Mouse (Mus musculus) retina, postnatal 1 day (tissue): ENCODE data around the gene Gpr68.
A peak's percentile ranks its signal among the peaks of the same experiment; 100 is the strongest.

Experiments
- DNase-seq: peaks from one replicate; pipeline ENCODE4 v3.0.0-alpha.2; 2012

Gpr68 gene

GRCm38 (mm10) chr12:100867097-100867496 is 40.9 kb downstream of the Gpr68 start:
- DNase-seq, result no peak

- DNase-seq, result peak; percentile 26
These were observed 42.4 kb downstream of the Gpr68 start for GRCm38 (mm10) chr12:100865509-100866078.

GRCm38 (mm10) chr12:100865072-100865471 is 42.9 kb downstream of the Gpr68 start:
- DNase-seq, result no peak

GRCm38 (mm10) chr12:100862856-100863446 is 45.0 kb downstream of the Gpr68 start:
- DNase-seq, result no peak

- no peak for DNase-seq
These were observed 45.7 kb downstream of the Gpr68 start for GRCm38 (mm10) chr12:100862272-100862671.

- DNase-seq, result no peak
These were observed 50.2 kb downstream of the Gpr68 start for GRCm38 (mm10) chr12:100857791-100858190.

GRCm38 (mm10) chr12:100856337-100856736 is 51.7 kb downstream of the Gpr68 start:
- no peak for DNase-seq

- no peak for DNase-seq
These were observed 55.6 kb downstream of the Gpr68 start for GRCm38 (mm10) chr12:100852370-100852769.

GRCm38 (mm10) chr12:100849421-100850138 is 58.4 kb downstream of the Gpr68 start:
- DNase-seq, result peak; percentile 82

GRCm38 (mm10) chr12:100847437-100848080 is 60.4 kb downstream of the Gpr68 start:
- no peak for DNase-seq

- no peak for DNase-seq
These were observed 61.4 kb downstream of the Gpr68 start for GRCm38 (mm10) chr12:100846566-100846965.

GRCm38 (mm10) chr12:100845829-100846228 is 62.2 kb downstream of the Gpr68 start:
- DNase-seq, result no peak

GRCm38 (mm10) chr12:100844546-100844945 is 63.5 kb downstream of the Gpr68 start:
- no peak for DNase-seq

GRCm38 (mm10) chr12:100843171-100843570 is 64.8 kb downstream of the Gpr68 start:
- DNase-seq, result no peak

- peak; percentile 87 for DNase-seq
These were observed 66.7 kb downstream of the Gpr68 start for GRCm38 (mm10) chr12:100841211-100841792.

- no peak for DNase-seq
These were observed 68.1 kb downstream of the Gpr68 start for GRCm38 (mm10) chr12:100839926-100840325.

- DNase-seq, result no peak
These were observed 68.9 kb downstream of the Gpr68 start for GRCm38 (mm10) chr12:100839079-100839600.

- no peak for DNase-seq
These were observed 70.8 kb downstream of the Gpr68 start for GRCm38 (mm10) chr12:100837208-100837607.

- peak; percentile 89 for DNase-seq
These were observed 76.2 kb downstream of the Gpr68 start for GRCm38 (mm10) chr12:100831629-100832325.

- DNase-seq, result no peak
These were observed 77.0 kb downstream of the Gpr68 start for GRCm38 (mm10) chr12:100831021-100831420.
